Mouse (Mus musculus): ENCODE results near the gene Nek2.

Nek2 gene

DNA sequence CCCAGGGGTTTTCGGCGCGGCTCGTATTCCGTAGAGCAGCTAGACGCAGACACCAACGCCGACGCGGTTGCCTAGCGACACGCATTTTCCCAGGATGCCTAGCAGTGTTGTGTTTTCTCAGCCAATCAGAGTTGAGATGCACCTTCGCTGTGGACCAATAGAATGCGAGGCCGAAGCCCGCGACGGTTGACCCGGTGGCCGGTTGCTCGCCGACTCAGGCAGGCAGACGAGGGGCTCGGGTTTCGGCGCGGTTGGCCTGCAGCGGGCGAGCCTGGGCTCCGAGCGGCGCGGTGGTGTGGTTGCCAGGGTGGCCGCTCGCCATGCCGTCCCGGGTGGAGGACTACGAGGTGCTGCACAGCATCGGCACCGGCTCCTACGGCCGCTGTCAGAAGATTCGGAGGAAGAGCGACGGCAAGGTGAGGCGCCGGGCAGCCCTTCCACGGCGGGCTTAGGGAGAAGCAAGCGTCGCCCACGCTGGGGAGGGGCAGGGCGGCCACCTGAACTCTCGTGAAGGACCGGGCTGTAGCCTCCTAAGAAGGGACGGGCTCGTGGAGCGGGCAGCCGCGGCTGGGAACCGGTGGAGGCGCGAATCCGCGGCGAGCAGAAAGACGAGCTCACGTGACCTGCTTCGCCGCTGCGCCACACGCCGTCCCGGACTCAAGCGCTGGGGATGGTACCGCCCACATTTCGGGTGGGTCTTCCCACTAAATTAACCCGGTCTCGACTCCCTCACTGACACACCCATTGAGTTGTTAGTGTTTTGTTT is at the start of gene Nek2:
Nek2 (plus strand) TSS at position 119 of the 766 bp plus-strand sequence.
- peak; percentile 100 for DNase-seq

DNA sequence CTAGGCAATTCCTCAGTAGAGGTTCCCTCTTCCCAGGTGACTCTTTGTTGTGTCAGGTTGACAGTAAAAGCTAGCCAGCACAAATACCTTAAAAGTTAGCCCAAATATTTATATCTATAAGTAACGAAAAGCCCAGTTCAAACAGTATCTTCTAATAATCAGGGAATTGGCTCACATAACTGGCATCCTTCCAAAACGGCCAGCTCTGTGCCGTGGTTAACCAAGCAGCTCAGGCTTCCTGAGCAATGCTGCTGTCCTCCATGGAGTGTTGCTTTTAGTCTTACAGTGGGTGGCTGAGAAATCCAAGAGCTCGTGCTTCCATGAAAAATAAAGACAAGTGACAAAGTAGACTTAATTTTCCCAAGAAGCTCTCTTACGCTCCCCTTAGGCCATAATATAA is 47.1 kb upstream of the Nek2 start:
- no peak for DNase-seq

DNA sequence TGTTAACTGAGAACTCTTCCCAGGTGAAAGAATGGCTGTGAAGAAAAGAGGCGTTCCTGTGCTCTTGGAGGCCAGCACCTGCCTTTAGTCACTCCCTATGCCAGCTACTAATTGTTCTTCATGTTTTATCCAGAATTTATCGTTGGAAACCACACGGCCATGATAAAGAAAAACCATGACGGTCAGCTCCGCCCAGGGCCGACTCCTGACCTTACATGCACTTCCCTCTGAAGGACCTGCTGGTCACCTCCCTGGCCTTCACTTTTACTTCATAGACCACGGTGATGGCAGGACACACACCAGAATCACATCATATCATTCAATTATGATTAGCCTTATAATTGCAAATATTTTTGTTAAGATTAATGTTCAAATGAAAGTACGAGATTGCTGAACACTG is 46.1 kb upstream of the Nek2 start:
- DNase-seq, result no peak

DNA sequence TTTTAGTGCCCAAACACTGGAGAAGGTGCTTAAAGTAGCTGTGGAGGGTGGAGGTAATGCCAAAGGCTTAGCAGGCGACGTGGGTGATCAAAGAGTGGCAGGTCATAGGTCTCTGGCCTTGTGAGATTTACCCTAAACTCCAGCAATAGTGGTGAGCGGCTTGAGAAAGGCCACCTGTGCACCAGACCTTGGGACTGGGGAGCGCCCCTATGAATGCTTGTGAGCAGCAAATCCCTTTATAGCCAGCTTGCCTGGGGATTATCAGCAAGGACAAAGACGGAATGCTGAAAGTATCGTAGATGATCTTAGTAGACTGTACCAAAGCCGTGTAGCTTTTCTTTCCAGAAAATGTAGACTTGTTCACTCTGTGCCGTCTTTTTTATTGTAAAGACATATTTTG is 43.7 kb upstream of the Nek2 start:
- DNase-seq, result no peak

DNA sequence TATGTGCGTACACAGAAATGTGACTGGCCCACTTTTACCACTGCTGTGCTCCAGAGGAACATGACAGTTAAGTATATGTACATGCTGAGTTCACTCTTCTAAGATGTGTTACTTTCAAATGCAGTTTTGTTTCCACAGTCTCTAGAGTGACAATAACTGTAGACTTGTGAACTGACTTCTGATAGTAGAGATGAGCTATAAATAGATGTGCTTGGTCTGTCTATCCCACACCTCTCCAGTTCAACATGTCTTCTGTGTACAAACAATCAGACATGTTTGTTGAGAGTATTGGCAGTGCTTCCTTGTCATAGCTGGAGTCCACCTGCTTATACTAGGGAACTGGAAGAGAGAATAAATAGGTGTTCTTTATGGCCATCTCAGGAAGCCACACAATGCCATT is 40.8 kb upstream of the Nek2 start:
- no peak for DNase-seq

DNA sequence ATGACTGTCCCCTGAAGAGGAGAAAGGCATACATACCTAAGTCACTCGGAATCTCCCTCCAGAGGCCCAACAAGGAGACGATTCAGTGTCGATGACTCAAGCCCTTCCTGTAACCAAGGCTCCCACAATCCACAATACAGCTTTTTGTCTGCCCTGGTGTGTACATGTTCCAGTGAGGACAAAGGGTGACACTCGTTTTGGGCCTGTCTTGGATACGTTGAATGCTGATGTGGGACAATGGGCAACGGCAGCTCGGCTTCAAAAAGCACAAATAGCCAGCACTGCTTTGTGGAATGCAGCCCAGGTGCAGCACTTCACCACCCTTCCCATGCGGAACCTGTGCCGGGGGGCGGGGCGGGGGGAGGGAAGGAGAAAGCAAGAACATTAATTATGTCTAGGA is 36.1 kb upstream of the Nek2 start:
- no peak for DNase-seq

DNA sequence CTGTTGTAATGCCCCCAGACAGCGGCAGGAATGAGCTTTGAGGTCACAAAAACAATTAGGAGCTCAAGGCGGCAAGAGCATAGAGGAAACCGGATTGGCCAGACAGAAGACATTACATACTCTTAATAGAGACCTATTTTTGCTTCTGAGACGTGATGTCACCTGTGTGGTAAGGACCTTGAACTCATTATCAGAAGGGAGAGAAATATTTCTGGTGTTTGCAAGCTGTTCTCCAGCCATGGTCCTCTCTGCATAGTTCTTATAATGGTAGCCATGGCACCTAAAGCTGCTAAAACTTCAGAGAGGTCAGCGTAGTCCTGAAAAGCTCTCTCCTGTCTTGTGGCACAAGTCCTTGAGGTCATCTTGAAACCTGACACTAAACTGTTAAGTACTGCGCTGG is 35.0 kb upstream of the Nek2 start:
- DNase-seq, result no peak

DNA sequence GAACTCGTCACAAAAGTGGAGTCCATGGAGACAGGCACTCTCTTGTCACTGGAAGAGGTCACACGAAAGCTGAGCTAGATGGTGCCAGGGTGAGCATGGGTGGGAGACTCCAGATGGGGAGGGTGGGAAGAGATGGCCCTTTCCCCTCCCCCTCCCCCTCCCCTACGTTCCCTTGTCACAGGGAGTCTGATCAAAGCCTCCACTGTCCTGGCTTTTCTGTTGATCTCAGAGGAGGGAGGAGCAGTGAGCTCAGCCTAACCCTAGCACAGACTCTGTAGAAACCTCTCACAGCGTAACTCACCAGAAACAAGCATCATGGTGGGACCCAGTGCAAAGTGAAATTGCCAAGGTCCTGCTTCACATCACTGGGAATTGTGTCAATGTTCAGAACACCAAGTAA is 33.9 kb upstream of the Nek2 start:
- DNase-seq, result no peak

DNA sequence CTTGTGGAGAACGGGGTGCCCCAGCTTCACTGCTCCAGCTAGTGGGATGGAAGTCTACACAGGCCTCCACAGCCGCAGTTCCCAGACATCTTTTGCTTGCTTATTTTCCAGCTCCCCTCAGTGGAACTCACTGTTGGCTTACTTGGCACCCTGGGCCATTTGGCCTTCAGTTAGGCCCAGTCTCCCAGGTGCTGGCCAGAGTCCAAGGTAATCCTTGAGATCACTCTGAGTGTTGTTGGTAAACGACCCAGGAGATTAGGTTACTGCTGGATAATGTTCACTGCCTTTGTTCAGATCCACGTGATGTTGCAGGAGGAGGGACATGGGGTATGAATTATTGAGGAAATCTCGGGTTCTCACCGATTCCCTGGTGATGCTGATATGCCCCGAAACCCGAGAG is 28.3 kb upstream of the Nek2 start:
- DNase-seq, result no peak

DNA sequence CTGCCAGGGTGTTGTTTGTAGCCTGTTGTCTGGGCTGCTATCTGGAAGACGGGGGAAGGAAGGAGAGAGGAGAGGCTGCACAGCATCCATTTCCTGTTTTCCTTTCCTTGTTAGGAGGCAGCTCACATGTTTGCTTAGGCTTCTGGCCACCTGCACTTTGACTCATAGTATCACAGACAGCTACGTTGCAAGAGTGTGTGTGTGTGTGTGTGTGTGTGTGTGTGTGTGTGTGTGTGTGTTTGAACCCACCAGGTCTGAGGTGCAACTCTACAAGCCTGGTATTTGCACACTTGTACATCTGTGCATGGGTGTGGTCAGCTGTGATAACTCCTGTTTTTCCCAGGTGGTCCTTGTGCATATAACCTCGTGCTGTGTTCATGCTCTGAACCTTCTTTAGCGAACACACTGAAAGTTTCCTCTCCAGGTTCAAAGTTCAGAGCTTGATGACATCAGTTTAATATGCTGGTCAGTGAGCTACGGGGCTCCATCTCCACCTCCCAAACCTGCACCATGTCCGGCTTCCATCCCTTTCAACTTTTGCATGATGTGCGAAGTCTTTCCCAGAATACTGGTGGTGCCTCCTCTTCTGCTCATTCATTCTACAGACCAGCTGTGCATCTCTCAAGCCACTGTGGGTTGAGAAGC is 27.2 kb upstream of the Nek2 start:
- no peak for DNase-seq

DNA sequence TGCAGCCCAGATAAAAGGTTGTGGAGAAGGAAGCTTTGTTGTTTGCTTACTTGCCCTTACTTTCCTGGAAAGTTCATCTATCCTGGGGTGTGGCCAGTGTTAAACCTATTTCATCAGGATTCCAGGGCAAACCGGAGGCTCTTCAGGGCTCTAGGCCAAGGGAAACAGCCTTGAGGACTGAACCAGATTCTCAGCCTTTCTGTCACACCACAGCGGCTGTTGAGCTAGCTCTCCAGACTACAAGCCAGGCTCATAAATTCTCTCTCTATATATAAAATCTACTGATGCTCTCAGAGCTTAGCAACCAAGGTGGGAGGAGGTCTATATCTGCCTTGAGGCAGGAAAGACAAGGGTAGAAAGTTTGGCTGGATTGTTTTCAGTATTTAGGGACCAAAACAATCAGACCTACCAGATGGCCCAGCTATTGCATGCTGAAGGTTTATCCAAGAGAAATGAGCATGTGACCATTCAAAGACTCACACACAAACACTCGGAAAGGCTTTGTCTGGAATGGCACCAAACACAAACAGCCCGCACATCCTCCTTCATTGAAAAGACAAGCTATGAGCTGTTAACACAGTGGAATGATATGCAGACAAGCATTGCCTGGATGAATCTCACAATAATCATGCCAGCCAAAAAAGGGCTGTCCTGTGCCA is 24.9 kb upstream of the Nek2 start:
- no peak for DNase-seq

DNA sequence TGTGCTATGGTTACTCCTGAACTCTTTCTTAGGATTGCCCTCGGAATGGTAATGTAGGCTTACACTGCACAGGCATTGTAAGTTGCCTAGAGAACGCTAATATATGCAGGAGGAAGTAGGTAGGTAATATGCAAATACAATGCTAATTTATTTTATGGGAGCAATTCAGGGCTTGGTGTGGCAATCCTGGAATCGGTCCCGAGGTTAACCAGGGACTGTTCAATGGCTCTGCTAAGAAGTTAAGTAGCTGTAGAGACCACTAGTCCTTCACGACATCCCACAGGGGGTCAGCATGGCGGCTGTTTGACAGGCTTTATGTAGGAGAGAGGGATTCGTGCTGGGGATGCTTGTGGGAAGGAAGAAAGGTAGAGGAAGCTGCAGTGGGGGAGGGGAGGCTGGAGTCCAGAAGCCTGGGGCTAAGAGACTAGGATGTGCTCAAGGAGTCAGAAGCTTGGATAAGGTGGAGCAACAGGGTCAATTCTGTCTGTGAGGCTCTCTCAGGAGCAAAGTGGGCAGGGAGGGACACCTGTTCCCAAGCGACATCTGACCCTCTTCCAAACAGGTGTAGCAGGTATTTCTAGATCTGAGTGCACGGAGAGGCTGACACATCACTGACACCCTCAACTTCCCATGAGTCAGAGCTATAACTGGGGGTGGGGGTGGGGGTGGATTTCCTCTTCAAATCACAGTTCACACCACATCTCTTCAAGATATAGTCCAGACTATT is 19.0 kb upstream of the Nek2 start:
- no peak for DNase-seq

DNA sequence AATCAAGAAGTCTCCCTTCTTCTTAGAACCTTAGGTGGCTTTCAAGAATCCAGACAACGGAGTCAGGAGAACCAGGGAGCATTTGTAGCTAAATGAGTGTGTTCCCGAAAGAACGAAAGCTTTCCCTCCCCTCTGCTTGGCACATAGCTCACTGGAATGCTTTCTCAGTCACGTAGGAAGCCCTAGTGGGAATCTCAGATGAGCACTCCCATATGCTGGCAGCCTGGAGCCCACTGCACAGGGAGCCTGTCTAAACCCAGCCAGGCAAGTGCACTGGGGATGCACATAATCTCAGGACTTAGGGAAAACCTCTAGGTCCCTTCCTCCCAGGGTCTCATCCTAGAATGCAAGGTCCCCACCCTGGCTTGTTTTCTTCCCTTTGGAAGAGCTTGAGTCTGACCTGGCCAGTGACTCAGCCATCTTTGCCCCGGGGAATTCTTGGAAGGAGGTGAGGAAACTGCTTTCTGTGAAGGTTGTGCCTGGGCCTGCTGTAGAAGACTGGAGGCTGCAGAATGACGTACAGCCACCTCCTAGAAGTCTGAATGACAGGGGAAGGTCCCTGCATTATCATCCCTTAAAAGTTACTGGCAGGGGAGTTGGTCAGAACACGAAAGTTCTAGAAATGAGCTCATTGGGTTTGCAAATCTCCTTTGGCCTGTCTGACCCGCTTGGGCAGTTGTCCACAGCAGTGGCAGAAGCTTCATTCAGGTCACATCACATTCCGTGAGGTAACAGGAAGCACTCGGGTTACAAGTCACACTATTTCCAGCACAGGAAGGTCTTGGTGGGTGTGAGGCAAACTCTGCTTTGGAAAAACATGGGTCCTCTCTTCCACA is 18.2 kb upstream of the Nek2 start:
- no peak for DNase-seq

DNA sequence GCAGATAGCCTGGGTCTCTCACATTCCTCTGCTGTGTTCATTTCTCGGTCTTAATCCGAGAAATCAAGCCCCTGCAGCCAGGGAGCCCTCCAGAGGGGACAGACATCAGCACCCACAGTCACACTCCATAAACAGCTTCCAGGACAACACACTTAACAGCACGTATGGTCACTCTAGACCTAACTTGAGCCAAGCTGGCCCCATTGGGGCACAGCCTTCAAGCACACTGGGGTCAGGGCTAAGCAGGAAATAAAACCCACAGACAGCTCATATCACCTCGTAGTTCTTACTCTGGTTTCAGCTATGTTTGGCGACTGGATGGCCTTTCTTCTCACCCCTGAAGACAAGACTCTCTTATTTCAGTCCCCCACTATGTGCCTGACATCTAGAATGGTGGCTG is 16.5 kb upstream of the Nek2 start:
- no peak for DNase-seq

DNA sequence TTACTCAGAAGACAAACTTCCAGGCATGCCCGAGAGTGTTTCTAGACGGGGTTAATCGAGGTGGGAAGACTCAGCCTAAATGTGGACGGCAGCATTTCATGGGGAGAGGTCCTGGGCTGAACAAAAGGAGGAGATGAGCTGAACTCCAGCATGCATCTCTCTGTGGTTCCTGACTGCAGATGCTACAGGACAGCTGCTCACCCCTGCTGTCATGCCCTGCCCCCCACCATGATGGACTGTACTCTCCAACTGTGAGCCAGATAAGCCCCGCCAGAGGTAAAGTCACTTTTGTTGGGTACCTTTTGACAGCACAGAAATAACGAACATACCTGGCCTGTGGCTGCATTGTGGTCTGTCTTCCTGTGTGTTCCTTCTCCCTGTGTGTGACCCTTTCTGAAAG is 15.5 kb upstream of the Nek2 start:
- no peak for DNase-seq

DNA sequence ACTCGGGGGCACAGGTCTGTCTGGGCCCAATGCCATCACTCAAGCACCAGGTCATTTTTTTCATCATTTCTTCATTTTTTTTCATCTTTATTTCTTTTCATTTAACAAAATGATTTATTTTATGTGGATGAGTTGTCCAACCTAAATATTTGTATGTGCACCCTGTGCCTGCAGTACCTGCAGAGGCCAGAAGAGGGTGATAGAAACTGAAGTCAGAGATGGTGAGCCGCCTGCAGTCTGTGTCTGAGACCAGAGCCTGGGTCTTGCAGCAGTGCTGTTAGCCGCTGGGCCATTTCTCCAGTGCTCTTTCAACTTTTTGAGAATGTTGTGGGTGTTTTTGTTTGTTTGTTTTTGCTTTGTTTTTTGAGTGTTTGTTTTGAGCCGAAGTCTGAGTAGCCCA is 14.5 kb upstream of the Nek2 start:
- no peak for DNase-seq

DNA sequence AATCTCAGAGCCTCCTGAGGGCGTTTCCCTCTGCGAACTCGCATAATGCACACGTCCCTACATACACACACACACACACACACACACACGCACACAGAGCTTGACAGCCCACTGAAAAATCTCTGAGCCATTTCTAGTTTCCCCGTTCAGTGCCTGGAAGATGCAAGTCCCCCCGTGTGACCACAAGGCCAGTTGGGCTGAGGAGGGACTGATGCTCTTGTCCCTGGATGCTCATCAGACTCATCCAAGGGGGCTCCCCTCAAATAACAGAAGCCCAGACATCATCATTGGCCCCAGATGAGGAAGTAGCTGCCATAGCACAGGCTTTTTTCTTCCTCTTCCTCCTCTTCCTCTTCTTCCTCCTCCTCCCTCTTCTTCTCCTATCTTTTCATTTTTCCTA is 13.3 kb upstream of the Nek2 start:
- no peak for DNase-seq

DNA sequence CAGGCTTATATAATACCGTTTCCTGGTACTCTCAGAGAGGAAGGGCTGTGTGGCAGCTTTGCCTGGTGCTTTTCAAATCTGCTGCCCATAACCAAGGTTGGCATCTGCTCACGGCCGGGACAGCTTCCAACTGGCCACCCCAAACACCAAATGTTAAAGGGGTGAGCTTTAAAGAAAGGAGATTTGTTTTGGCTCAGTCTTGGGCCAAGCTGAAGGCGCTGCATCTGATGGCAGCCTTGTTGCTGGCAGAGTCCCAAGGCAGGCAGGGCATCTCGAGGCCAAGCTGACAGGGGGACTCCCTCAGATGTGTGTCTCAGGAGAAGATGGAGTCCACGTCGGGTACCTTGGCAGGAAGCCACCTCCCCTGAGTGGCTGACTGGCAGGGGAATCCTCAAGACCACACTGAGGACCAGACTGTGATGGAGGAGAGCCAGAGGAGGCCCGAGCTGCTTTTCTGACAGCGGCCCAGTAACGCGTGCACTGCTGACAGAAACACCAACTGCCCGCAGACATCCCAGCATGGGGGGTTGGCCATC is 12.5 kb upstream of the Nek2 start:
- DNase-seq, result no peak

DNA sequence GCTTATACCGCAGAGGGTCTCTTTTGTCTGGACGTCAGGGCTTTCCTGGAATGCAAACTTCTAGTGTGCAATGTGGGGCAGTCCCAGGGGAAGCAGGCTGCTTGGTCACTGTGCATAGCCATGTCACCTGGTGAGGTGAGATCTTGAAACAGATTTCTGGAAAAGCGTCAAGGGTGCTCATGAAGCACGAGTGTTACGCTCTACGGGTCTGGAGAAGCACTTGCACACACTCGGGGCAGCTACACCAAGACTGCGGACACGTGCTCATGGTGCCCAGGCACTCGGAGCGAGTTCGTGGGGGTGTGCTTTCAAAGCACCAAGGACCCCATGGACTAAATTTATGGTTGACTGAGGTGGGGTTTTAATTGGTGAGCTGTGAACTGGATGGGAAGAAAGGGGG is 9.5 kb upstream of the Nek2 start:
- DNase-seq, result no peak

DNA sequence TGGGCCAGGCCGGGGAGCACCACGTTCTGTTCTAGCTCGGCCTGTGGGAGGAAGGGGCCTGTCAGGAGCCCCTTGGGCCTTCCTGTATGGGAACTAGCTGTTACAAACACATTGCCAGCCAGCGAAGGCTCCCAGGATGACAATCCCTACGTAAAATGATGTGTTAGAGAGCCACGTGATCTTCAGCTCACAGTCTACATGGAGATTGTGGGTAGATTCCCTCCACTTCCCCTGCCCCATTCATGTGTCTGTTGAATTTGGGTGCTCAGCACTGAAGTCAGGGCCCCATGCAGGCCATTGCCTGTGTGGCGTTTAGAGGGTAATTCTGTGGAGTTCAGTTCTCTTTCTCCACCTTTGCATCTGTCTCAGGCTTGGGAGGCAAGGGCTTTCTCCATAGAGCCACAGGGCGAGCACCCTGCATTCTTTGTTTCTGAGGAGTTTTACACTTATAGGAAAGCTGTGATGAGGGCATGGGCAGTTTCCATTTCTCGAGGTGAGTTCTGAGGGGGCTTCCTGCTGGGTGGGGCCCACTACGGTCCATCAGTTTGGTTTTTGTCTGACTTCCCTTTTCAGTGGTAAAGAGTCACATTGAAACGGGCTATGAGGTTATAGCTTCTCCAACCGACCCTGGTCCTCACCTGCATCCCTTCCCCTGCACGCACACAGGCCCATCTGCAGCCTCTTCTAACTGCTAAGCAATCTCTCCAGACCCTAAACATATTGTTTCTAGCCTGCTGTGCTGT is 8.1 kb upstream of the Nek2 start:
- DNase-seq, result no peak

DNA sequence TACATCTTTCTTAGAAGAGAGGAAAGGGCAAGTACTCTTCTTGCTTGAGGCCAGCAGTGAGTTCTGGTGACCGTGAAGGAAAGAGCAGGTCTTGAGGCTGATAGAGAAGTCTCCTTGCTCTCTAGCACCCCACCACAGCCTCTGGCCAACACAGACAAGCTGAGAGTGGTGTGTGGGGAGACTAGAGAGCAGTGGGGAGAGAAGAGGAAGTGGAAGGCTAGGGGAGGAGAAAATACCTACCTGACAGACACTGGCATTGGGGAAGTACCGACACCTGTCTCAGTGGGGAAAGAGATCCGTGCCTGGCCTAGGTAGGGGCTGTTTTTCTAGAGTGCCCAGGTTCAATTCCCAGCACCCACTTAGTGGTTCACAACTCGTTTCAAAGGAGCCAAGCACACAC is 7.0 kb upstream of the Nek2 start:
- no peak for DNase-seq

DNA sequence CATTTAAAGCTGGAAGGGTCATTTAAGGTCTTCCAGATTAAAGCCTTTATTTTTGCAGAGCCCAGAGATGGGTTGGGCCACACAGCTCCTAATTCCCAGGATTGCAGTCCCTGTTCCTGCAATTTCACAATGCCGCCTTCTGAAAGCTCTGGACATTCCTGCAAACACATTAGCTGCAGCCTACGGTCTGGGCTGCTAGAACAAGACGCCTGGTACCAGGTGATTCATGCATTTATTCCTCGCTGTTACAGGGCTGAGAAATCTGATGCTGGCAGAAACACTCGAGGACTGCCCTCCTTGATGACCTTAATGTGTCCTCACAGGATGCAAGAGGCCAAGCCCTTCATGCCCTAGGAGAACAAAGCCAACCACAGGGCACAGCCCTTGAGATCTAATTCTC is 6.3 kb upstream of the Nek2 start:
- DNase-seq, result peak; percentile 12

All from embryo, embryonic 11 days (tissue).